Mouse (Mus musculus) brain, embryonic 14.5 days (tissue): ENCODE measurements at regions not wholly inside any gene's neighbourhood (a gene's known extent, or its start where the extent isn't known, plus 50 kb on each side); places are given as distances from the start of the nearest gene placed in this dataset.

Experiments used
- CTCF ChIP-seq: fragments of 200-500 bp; IDR thresholded peaks from 2 replicates; pipeline ENCODE4 v1.5.1; 2012; ENCODE audit warnings: inconsistent platforms, mild to moderate bottlenecking, moderate library complexity, borderline replicate concordance; ENCODE audit not compliant: insufficient read depth, insufficient read length; ENCODE audit errors: extremely low read depth
- POLR2A ChIP-seq: fragments of 200-500 bp; IDR thresholded peaks from 2 replicates; pipeline ENCODE4 v1.6.1; 2012; ENCODE audit warnings: mild to moderate bottlenecking, inconsistent platforms, borderline replicate concordance; ENCODE audit not compliant: poor library complexity, insufficient read depth, insufficient read length, severe bottlenecking; ENCODE audit errors: extremely low read depth

DNA sequence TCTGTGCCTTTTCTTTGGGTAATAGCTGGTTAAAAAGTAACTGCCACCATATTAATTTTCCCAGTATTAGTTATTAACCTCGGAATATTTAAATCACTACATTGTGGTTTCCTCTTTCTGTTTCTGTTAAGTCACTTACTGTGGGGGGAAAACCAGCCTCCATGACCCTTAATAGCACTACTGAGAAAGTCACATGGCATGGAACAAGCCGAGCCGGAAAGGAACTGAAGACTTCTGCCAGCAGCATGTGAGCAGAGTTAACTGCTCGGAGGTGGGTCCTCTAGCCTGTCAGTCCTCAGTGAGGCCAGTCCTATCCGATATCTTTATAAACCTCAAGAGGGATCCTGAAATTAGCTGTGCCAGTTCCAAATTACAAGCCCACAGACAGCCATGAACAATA, 75.8 kb upstream of the C1qtnf3 start:
- TF ChIP-seq POLR2A: no peak
- TF ChIP-seq CTCF: no peak
